Mouse (Mus musculus) brown adipose tissue, adult 24 weeks (tissue): Measurements from ENCODE around the gene Susd4. TPM values are rescaled to one million over a fixed set of nuclear protein-coding genes. Genes with fewer than 3 reads are reported as not detected.

ENCODE experiments used
- polyA plus RNA-seq: library from polyadenylated mRNA; stranded (reverse); fragments of >200 nt; gene quantifications from 2 replicates; pipeline ENCODE4 v1.2.4, GENCODE M21; 2012; ENCODE audit not compliant: missing spikeins, insufficient read depth, insufficient read length

Gene Susd4
- polyA plus RNA-seq, 1 experiment, result not detected

Other genes starting within 250 kb of the Susd4 start
- 108 and 113 TPM in 2 replicates for gene Capn2, start 246.3 kb upstream of the Susd4 start, polyA plus RNA-seq
- not detected in 2 replicates for gene Capn8, start 198.9 kb upstream of the Susd4 start, polyA plus RNA-seq
- not detected in 2 replicates for gene Ccdc185, start 14.7 kb upstream of the Susd4 start, polyA plus RNA-seq
- gene Tlr5, start 190.9 kb downstream of the Susd4 start, polyA plus RNA-seq, result 4.6 and 9.2 TPM in 2 replicates